Mouse (Mus musculus): Measurements from ENCODE around the gene 1700017B05Rik.

GRCm38 (mm10) chr9:57256309-57256708 is 6.1 kb downstream of the 1700017B05Rik start:
- TF ChIP-seq CTCF (IDR thresholded peaks at IDR 0.05; ENCODE audit: low read depth) (no peak), EP300 (IDR thresholded peaks at IDR 0.05; ENCODE audit: low read depth) (no peak)
